Mouse (Mus musculus) skeletal muscle tissue, postnatal 0 days (tissue): ENCODE data around the gene Gm10322. TPM values are rescaled to one million over a fixed set of nuclear protein-coding genes. Genes with fewer than 3 reads are reported as not detected.

Experiments
- polyA plus RNA-seq: library from polyadenylated mRNA; unstranded; fragments of >200 nt; fragmentation: Nextera tagmentation; extraction: Ambion mirVana; gene quantifications from 2 replicates; pipeline ENCODE4 v1.2.1, GENCODE M21; 2015

The Gm10322 gene
- polyA plus RNA-seq: not detected in 2 replicates

GRCm38 (mm10) chr10:59615981-59616520, at the start of gene Gm10322:
TSS of gene Gm10322 (plus strand) at chr10:59616063.

GRCm38 (mm10) chr10:59616522-59616921, 659 bp downstream of the Gm10322 start, which contains the start of gene Mcu:
TSS of gene Mcu (minus strand) at chr10:59616692.

Other genes with a start within 250 kb of the Gm10322 start
- 5.3 and 7.6 TPM in 2 replicates for gene Gm10273, start 220.4 kb upstream of the Gm10322 start, polyA plus RNA-seq
- gene Pla2g12b, start 212.4 kb upstream of the Gm10322 start, polyA plus RNA-seq: not detected in 2 replicates
- 0.40 and 0.76 TPM in 2 replicates for gene Oit3, start 174.3 kb upstream of the Gm10322 start, polyA plus RNA-seq
- 106 and 114 TPM in 2 replicates for gene Mcu, start 629 bp downstream of the Gm10322 start, polyA plus RNA-seq
- 122 and 125 TPM in 2 replicates for gene Micu1, start 86.4 kb downstream of the Gm10322 start, polyA plus RNA-seq